Mouse (Mus musculus) skeletal muscle tissue, postnatal 0 days (tissue): Measurements from ENCODE around the gene Olfr630. TPM values are rescaled to one million over a fixed set of nuclear protein-coding genes. Genes with fewer than 3 reads are reported as not detected.

Experiments
- polyA plus RNA-seq: library from polyadenylated mRNA; unstranded; fragments of >200 nt; fragmentation: Nextera tagmentation; extraction: Ambion mirVana; gene quantifications from 2 replicates; pipeline ENCODE4 v1.2.1, GENCODE M21; 2015

Gene Olfr630
- not detected in 2 replicates for polyA plus RNA-seq

GRCm38 (mm10) chr7:103757233-103757632, at the start of gene Olfr630:
TSS of gene Olfr630 (minus strand) at chr7:103757333.

GRCm38 (mm10) chr7:103791721-103792120, 34.6 kb upstream of the Olfr630 start, which contains the start of gene Olfr67:
TSS of gene Olfr67 (minus strand) at chr7:103791821.

GRCm38 (mm10) chr7:103779598-103779997, 22.5 kb upstream of the Olfr630 start, which contains the start of gene Olfr68:
TSS of gene Olfr68 (minus strand) at chr7:103779698.

GRCm38 (mm10) chr7:103771494-103771893, 14.4 kb upstream of the Olfr630 start, which contains the start of gene Olfr69:
TSS of gene Olfr69 (minus strand) at chr7:103771594.

GRCm38 (mm10) chr7:103744843-103745242, 12.3 kb downstream of the Olfr630 start, which contains the start of gene Olfr629:
TSS of gene Olfr629 (minus strand) at chr7:103744943.

GRCm38 (mm10) chr7:103730074-103730473, 27.1 kb downstream of the Olfr630 start, which contains the start of gene Olfr628:
TSS of gene Olfr628 (plus strand) at chr7:103730374.

GRCm38 (mm10) chr7:103714371-103714770, 42.8 kb downstream of the Olfr630 start, which contains the start of gene Olfr243:
TSS of gene Olfr243 (plus strand) at chr7:103714671.

Other genes starting within 250 kb of the Olfr630 start
- gene Olfr610, start 245.2 kb downstream of the Olfr630 start, polyA plus RNA-seq, result not detected in 2 replicates
- not detected in 2 replicates for gene Olfr611, start 236.5 kb downstream of the Olfr630 start, polyA plus RNA-seq
- not detected in 2 replicates for gene Olfr612, start 214.6 kb downstream of the Olfr630 start, polyA plus RNA-seq
- gene Olfr613, start 209.3 kb downstream of the Olfr630 start, polyA plus RNA-seq, result not detected in 2 replicates
- gene Olfr615, start 201.3 kb downstream of the Olfr630 start, polyA plus RNA-seq, result not detected in 2 replicates
- gene Olfr616, start 188.2 kb downstream of the Olfr630 start, polyA plus RNA-seq, result not detected in 2 replicates
- not detected in 2 replicates for gene Olfr617, start 184.3 kb downstream of the Olfr630 start, polyA plus RNA-seq
- not detected in 2 replicates for gene Olfr618, start 167.2 kb downstream of the Olfr630 start, polyA plus RNA-seq
- not detected in 2 replicates for gene Olfr619, start 156.8 kb downstream of the Olfr630 start, polyA plus RNA-seq
- gene Olfr620, start 144.8 kb downstream of the Olfr630 start, polyA plus RNA-seq, result not detected in 2 replicates
- gene Olfr622, start 114.6 kb downstream of the Olfr630 start, polyA plus RNA-seq, result not detected in 2 replicates
- gene Olfr623, start 93.6 kb downstream of the Olfr630 start, polyA plus RNA-seq, result not detected in 2 replicates
- 0.03 and 0.06 TPM in 2 replicates for gene Olfr624, start 86.1 kb downstream of the Olfr630 start, polyA plus RNA-seq
- not detected in 2 replicates for gene Olfr625-ps1, start 74.6 kb downstream of the Olfr630 start, polyA plus RNA-seq
- gene Olfr243, start 42.7 kb downstream of the Olfr630 start, polyA plus RNA-seq, result not detected in 2 replicates
- not detected in 2 replicates for gene Olfr628, start 27.0 kb downstream of the Olfr630 start, polyA plus RNA-seq
- gene Olfr629, start 12.4 kb downstream of the Olfr630 start, polyA plus RNA-seq, result not detected in 2 replicates
- not detected in 2 replicates for gene Olfr69, start 14.3 kb upstream of the Olfr630 start, polyA plus RNA-seq
- not detected in 2 replicates for gene Olfr68, start 22.4 kb upstream of the Olfr630 start, polyA plus RNA-seq
- gene Olfr67, start 34.5 kb upstream of the Olfr630 start, polyA plus RNA-seq, result not detected in 2 replicates
- 421 and 497 TPM in 2 replicates for gene Hbb-bt, start 56.7 kb upstream of the Olfr630 start, polyA plus RNA-seq
- 1,956 and 2,204 TPM in 2 replicates for gene Hbb-bs, start 70.8 kb upstream of the Olfr630 start, polyA plus RNA-seq
- gene Hbb-bh2, start 83.2 kb upstream of the Olfr630 start, polyA plus RNA-seq, result not detected in 2 replicates
- gene Hbb-bh1, start 85.8 kb upstream of the Olfr630 start, polyA plus RNA-seq, result not detected in 2 replicates
- not detected in 2 replicates for gene Hbb-y, start 95.9 kb upstream of the Olfr630 start, polyA plus RNA-seq
- gene Olfr66, start 128.9 kb upstream of the Olfr630 start, polyA plus RNA-seq, result not detected in 2 replicates
- gene Olfr64, start 137.2 kb upstream of the Olfr630 start, polyA plus RNA-seq, result not detected in 2 replicates
- not detected in 2 replicates for gene Olfr65, start 146.2 kb upstream of the Olfr630 start, polyA plus RNA-seq
- not detected in 2 replicates for gene Olfr631, start 171.5 kb upstream of the Olfr630 start, polyA plus RNA-seq
- not detected in 2 replicates for gene Olfr632, start 177.0 kb upstream of the Olfr630 start, polyA plus RNA-seq
- gene Olfr633, start 187.1 kb upstream of the Olfr630 start, polyA plus RNA-seq, result not detected in 2 replicates
- not detected in 2 replicates for gene Olfr635, start 213.8 kb upstream of the Olfr630 start, polyA plus RNA-seq
- not detected in 2 replicates for gene Olfr638, start 241.4 kb upstream of the Olfr630 start, polyA plus RNA-seq